Mouse (Mus musculus) forebrain, embryonic 10.5 days (tissue): ENCODE measurements around the gene Lilra6. TPM values are rescaled to one million over a fixed set of nuclear protein-coding genes. Genes with fewer than 3 reads are reported as not detected.
"Not testable (repeated sequence)": the region's sequence is repeated elsewhere in the genome, so short reads cannot be mapped to it uniquely, and the experiment has no call there.

Experiments used
- DNase-seq: peaks from one replicate; pipeline ENCODE4 v3.0.0-alpha.2; 2017; ENCODE audit warnings: low spot score; ENCODE audit errors: extremely low spot score
- H3K27ac ChIP-seq: fragments of 300-500 bp; sonication (generic); 2 replicates; pipeline ENCODE4 v1.5.1; 2016; ENCODE audit warnings: mild to moderate bottlenecking
- H3K27me3 ChIP-seq: fragments of 300-500 bp; sonication (generic); 2 replicates; pipeline ENCODE4 v1.6.1; 2016; ENCODE audit warnings: mild to moderate bottlenecking; ENCODE audit not compliant: poor library complexity, severe bottlenecking
- H3K36me3 ChIP-seq: fragments of 300-500 bp; sonication (generic); replicated peaks from 2 replicates; pipeline ENCODE4 v1.6.1; 2016; ENCODE audit warnings: mild to moderate bottlenecking, moderate library complexity
- H3K4me1 ChIP-seq: fragments of 300-500 bp; sonication (generic); 2 replicates; pipeline ENCODE4 v1.6.1; 2016
- H3K4me3 ChIP-seq: fragments of 300-500 bp; sonication (generic); 2 replicates; pipeline ENCODE4 v1.5.1; 2016; ENCODE audit warnings: mild to moderate bottlenecking, moderate library complexity
- H3K9me3 ChIP-seq: fragments of 300-500 bp; sonication (generic); 2 replicates; pipeline ENCODE4 v1.6.1; 2016; ENCODE audit warnings: mild to moderate bottlenecking, moderate library complexity
- WGBS: fragments of 180-500 bp; shearing (Covaris S2); methylation state at CpG from one replicate; pipeline ENCODE4 v1.1.7; 2016; 5-methylcytosine and 5-hydroxymethylcytosine counted together
- polyA plus RNA-seq: library from polyadenylated mRNA; unstranded; fragments of >200 nt; fragmentation: Nextera tagmentation; extraction: Ambion mirVana; gene quantifications from 2 replicates; pipeline ENCODE4 v1.2.1, GENCODE M21; 2016

Lilra6 gene
- not detected in 2 replicates for polyA plus RNA-seq

DNA sequence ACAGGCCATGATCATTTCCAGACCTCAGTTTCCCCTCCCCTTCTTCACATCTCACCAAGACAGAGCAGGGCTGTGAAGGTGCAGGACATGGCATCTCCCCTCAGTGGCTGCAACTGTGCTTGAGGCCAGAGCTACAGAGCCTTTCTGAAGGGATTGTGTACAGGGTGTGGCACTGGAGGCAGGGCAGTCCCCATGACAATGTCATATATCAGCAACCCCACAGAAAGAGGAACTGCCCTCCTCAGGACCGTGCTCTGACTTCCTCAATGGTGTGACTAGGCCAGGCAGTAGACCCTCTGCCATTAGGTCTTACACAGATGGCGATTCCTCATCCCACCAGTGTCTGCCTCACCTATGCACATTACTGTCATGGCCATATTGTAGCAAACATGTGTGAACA, at the start of gene Lilra6:
TSS of gene Lilra6 (minus strand) at position 117 of the 400 bp plus-strand sequence.
- H3K9me3 ChIP-seq, H3K27ac ChIP-seq, H3K36me3 ChIP-seq, H3K4me3 ChIP-seq, H3K27me3 ChIP-seq, H3K4me1 ChIP-seq, DNase-seq: not testable (repeated sequence)
- 78% methylated on average over 2 of the region's 2 CpGs for WGBS

DNA sequence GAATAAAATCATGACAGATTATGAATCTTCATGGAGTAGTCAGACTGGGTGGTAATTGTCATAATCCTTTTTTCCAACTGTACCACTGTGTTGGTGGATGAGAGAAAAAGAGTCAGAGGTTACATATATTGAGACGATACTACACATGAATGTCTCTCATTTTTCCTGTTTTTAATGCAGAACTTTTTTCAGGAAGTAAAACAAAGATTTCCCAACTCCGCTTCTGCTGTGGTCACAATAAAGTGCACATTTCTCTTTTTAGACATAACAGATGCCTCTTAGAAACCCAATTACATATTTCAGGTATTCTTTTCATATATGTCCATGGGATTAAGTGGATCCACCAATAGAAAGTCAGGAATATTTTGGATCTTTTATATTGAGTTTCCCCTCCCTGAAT, 46.7 kb upstream of the Lilra6 start:
- Histone ChIP-seq H3K27ac (no peak overlapping the region), H3K4me1 (no peaks in the 10 kb centered on the region), H3K27me3 (no peaks in the 10 kb centered on the region), H3K4me3 (no peak overlapping the region), H3K36me3 (no peaks in the 10 kb centered on the region), H3K9me3 (0 out of 2 replicates have a peak, but pooled peaks cover 2% of the 10 kb centered on the region)
- no peak for DNase-seq
- WGBS = 92% methylated on average over 2 of the region's 2 CpGs

DNA sequence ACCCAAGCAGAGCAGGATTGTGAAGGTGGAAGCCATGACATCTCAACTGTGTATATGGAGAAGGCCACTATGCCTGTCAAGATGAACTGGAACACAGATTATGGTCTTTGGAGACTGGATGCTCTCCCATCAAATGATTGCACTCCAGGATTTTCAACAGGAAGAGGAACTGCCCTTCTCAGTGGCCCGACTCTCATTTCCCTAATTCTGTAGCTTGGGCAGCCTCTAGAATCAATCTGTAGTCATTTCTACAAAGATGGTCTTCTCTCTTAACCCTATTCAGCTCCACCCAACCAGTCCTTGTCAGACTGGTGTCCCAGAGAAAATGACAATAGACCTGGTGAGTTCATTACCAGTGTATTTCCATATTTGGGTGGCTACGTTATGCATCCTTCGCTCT, 42.1 kb upstream of the Lilra6 start:
- Histone ChIP-seq H3K4me1 (no peaks in the 10 kb centered on the region), H3K9me3 (peaks cover 9% of the 10 kb centered on the region; the same call in 1 of the 2 replicates), H3K27me3 (no peaks in the 10 kb centered on the region), H3K27ac (no peak overlapping the region), H3K36me3 (no peaks in the 10 kb centered on the region), H3K4me3 (no peak overlapping the region)
- DNase-seq = no peak
- WGBS = 85% methylated on average over 3 of the region's 3 CpGs

DNA sequence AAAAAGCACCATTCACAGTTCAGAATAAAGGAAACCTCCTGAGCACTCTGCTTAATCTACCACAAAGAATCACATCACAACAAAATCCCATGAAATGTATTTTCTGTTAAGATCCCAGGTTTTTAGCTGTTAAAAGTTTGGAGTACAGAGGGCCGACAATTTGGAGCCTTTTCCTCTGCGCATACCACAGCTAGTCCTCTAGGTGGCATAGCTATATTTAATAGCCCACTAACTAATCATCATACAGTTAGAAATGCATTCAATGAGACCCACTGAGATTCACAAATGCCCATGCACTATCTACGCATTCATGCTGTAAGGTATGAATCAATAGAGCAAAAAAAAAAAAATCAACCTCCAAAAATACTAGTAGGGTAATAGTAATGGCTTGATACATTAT, 33.9 kb upstream of the Lilra6 start:
- H3K4me1 ChIP-seq = no peaks in the 10 kb centered on the region
- no peaks in the 10 kb centered on the region for H3K9me3 ChIP-seq
- DNase-seq = no peak
- H3K4me3 ChIP-seq = no peak overlapping the region
- H3K36me3 ChIP-seq = no peaks in the 10 kb centered on the region
- H3K27ac ChIP-seq = no peak overlapping the region
- H3K27me3 ChIP-seq = no peaks in the 10 kb centered on the region
- 91% methylated on average over 3 of the region's 3 CpGs for WGBS

DNA sequence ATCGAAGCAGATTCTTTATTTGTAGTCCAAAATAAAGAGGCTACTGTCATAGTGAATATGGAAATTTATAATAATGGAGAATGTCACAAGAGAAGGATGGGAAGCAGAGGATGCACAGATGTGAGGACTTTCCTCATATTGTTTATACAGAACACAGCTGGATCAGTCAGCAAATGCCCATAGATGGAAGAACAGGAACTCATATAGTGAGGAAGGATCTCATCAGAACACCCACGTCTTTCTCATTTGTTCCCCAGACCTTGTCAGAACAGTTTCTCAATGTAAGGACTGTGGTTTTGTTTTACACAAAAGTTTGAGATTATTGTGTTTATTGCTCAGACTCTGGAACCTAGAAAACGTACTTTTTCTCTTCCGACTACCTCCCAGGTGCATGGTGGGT, 32.9 kb upstream of the Lilra6 start:
- no peaks in the 10 kb centered on the region for H3K9me3 ChIP-seq
- 83% methylated on average over 4 of the region's 4 CpGs for WGBS
- DNase-seq = no peak
- H3K27me3 ChIP-seq = no peaks in the 10 kb centered on the region
- no peaks in the 10 kb centered on the region for H3K36me3 ChIP-seq
- H3K4me3 ChIP-seq = no peak overlapping the region
- no peaks in the 10 kb centered on the region for H3K4me1 ChIP-seq
- H3K27ac ChIP-seq = no peak overlapping the region

DNA sequence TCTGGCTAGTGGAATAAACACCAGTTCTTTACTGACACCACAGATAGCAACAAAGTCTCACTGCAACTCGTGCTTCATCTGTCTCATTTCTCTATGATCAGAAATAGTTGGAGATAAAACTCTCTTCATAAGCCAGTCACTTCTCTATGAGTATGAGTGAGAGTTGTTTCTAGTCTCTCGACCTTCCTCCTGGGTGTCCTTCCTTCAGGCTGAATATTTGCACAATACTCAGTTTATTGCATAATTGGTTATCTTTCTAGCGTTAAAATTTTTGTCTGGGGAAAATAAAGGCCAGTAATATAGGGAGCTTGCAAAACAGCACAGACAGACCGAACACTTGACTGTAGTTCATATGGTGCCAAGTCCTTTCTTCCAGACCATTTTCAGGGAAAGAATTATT, 30.8 kb upstream of the Lilra6 start:
- DNase-seq = no peak
- WGBS = 71% methylated on average over 4 of the region's 4 CpGs
- H3K4me3 ChIP-seq = no peak overlapping the region
- H3K27ac ChIP-seq = no peak overlapping the region
- no peaks in the 10 kb centered on the region for H3K36me3 ChIP-seq
- H3K27me3 ChIP-seq = no peaks in the 10 kb centered on the region
- H3K4me1 ChIP-seq = no peaks in the 10 kb centered on the region
- H3K9me3 ChIP-seq = no peaks in the 10 kb centered on the region

DNA sequence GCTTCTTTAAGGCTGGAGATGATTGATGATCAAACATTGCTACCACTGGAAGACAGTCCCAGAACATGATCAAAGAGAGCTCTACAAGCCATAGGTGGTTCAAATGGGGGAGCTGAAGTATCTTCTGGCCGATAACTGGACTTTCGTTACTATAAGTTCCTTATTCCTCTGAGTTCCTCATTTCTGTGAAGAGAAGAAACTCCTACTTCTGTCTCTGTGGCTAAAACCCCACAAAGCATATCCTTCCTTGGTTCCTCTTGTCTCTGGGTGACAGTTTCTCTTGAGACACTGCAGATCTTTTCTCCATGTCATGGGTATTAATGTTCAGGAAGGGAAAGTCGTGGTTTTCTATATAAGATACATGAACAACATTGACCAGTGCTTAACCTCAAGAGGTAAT, 25.6 kb upstream of the Lilra6 start:
- Histone ChIP-seq H3K4me3 (no peak overlapping the region), H3K27me3 (no peaks in the 10 kb centered on the region), H3K9me3 (no peaks in the 10 kb centered on the region; the same call in 1 of the 2 replicates), H3K4me1 (no peaks in the 10 kb centered on the region), H3K36me3 (no peaks in the 10 kb centered on the region), H3K27ac (no peak overlapping the region)
- no peak for DNase-seq
- 82% methylated on average over 3 of the region's 3 CpGs for WGBS

DNA sequence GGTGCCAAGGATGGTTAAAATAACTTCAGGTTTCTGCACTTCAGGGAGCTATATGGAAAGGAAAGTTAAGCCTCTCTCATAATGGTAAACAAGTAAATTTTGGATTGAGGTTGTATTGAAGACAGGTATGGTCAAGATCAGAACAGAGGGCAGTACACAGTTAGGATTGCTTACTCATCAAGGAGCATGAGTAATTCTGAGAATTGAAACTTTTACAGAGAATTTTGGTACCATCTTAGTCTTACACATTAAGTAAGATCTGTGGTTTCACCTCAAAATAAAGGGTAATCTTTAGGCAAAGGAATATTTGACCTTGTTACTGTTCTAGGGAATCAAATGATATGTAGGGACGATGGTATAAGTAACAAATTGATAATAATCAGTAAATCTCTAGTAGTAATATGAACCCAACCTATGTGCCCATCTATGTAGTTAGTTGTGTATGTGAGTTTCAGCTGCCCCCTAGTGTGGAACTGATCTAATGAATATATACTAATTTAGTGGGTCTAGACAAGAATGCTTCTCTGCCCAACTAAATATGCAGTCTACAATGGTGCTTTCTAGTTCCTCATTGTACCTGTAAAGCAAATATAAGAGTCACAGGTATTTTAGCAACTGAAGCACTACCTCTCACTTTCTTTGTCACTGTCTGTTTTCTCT, 24.7 kb upstream of the Lilra6 start:
- Histone ChIP-seq H3K27me3 (no peaks in the 10 kb centered on the region), H3K27ac (no peak overlapping the region), H3K4me3 (no peak overlapping the region), H3K36me3 (no peaks in the 10 kb centered on the region), H3K4me1 (no peaks in the 10 kb centered on the region), H3K9me3 (no peaks in the 10 kb centered on the region; the same call in 1 of the 2 replicates)
- DNase-seq = no peak
- 63% methylated on average over 1 of the region's 1 CpGs for WGBS

DNA sequence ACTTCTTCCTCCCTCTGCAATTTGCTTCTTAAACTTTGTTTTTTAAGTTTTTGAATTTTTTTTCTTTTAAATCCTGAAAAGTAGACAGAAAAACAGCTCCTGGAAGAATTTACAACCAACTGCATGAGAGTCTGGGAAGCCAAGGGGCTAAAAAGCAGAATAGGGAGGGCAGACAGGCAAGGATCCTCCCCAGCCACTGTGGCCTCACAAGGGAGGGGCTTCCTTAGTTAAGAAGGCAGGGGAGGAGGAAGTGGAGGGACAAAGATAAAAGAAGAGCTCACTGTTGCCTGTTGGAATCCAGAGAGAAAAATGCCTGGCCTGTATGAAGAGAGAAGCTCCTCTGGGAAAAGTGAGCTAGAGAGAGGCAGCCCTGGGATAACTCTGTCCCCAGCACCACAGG, 20.2 kb upstream of the Lilra6 start:
- not testable (repeated sequence) for H3K4me1 ChIP-seq, H3K4me3 ChIP-seq, H3K9me3 ChIP-seq, DNase-seq, H3K36me3 ChIP-seq, H3K27ac ChIP-seq, H3K27me3 ChIP-seq

DNA sequence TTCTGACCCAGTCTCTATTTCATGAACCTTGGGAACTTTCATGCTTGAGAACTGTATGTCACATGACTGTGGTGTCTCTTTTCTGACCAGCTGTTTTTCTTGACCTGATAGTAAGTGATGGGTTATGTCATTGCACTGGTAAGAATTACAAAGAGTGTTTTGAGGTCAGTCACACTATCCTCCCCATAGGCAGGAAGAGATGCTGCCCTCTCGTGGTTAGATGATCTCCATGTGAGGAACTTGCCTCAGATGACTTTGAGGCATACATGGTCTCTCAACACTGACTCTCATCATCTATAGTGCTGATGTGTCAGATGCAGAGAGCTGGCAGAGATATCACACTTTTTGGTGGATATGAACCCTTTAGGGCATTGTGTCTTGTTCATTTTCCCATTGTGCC, 11.6 kb downstream of the Lilra6 start:
- Histone ChIP-seq H3K9me3 (0 out of 2 replicates have a peak, but pooled peaks cover 4% of the 10 kb centered on the region), H3K36me3 (no peaks in the 10 kb centered on the region), H3K27ac (no peak overlapping the region), H3K4me1 (no peaks in the 10 kb centered on the region), H3K4me3 (no peak overlapping the region), H3K27me3 (no peaks in the 10 kb centered on the region)
- no peak for DNase-seq
- WGBS = 28% methylated on average over 1 of the region's 1 CpGs

DNA sequence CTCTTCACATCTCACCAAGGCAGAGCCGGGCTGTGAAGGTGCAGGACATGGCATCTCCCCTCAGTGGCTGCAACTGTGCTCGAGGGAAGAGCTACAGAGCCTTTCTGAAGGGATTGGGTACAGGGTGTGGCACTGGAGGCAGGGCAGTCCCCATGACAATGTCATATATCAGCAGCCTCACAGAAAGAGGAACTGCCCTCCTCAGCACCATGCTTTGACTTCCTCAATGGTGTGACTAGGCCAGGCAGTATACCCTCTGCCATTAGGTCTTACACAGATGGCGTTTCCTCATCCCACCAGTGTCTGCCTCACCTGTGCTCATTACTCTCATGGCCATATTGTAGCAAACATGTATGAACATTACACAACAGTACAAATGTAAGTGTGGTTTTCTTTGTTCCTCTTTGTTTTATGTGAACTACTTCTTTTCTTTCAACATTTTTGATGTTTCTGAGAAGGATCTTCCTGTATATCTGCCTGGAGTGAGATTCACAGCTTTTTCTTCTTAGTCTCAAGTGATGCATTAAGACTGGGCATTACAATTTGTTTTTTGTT, 17.2 kb downstream of the Lilra6 start, which contains the start of gene Gm14548:
TSS of gene Gm14548 (minus strand) at position 85 of the 555 bp plus-strand sequence.
- H3K9me3 ChIP-seq, H3K27me3 ChIP-seq, DNase-seq, H3K27ac ChIP-seq, H3K4me3 ChIP-seq, H3K36me3 ChIP-seq, H3K4me1 ChIP-seq: not testable (repeated sequence)
- 76% methylated on average over 3 of the region's 3 CpGs for WGBS

DNA sequence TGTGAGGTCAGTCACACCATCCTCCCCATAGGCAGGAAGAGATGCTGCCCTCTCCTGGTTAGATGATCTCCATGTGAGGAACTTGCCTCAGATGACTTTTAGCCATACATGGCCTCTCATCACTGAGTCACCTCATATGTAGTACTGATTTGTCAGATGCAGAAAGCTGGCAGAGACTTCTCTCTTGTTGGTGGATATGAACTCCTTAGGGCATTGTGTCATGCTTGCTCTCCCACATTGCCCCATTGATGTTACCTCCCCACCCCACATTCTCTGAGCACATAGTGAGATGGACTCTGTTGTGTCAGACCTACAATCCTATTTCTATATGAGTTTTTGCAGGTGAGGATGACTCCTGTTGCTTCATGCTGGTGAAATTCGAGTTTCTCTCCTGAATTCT, 40.3 kb downstream of the Lilra6 start:
- not testable (repeated sequence) for H3K36me3 ChIP-seq, H3K4me1 ChIP-seq, H3K4me3 ChIP-seq, H3K27me3 ChIP-seq, H3K9me3 ChIP-seq, DNase-seq, H3K27ac ChIP-seq
- WGBS = no CpG with 5 or more reads among the region's 1 CpGs
